Mouse (Mus musculus) stomach, embryonic 15.5 days (tissue): ENCODE results near the gene Kdelr1. TPM values are rescaled to one million over a fixed set of nuclear protein-coding genes. Genes with fewer than 3 reads are reported as not detected.

Source experiments
- polyA plus RNA-seq: library from polyadenylated mRNA; unstranded; fragments of >200 nt; fragmentation: Nextera tagmentation; extraction: Ambion mirVana; gene quantifications from 2 replicates; pipeline ENCODE4 v1.2.1, GENCODE M21; 2015

Gene Kdelr1
- polyA plus RNA-seq, 1 experiment from 2014 or later: 72.0 TPM

Other genes starting within 250 kb of the Kdelr1 start
- 11.0 and 11.6 TPM in 2 replicates for gene Rasip1, start 245.3 kb upstream of the Kdelr1 start, polyA plus RNA-seq
- gene Mamstr, start 232.8 kb upstream of the Kdelr1 start, polyA plus RNA-seq: 7.4 and 9.5 TPM in 2 replicates
- gene Fut2, start 206.4 kb upstream of the Kdelr1 start, polyA plus RNA-seq: 5.2 and 6.7 TPM in 2 replicates
- 0.70 and 1.0 TPM in 2 replicates for gene Ntn5, start 188.8 kb upstream of the Kdelr1 start, polyA plus RNA-seq
- 3.6 and 4.5 TPM in 2 replicates for gene Sec1, start 178.4 kb upstream of the Kdelr1 start, polyA plus RNA-seq
- gene Car11, start 172.9 kb upstream of the Kdelr1 start, polyA plus RNA-seq: 9.6 and 10.1 TPM in 2 replicates
- gene Dbp, start 167.7 kb upstream of the Kdelr1 start, polyA plus RNA-seq: 2.8 and 4.4 TPM in 2 replicates
- gene Rpl18, start 157.3 kb upstream of the Kdelr1 start, polyA plus RNA-seq: 954 and 1,069 TPM in 2 replicates
- gene Sphk2, start 154.8 kb upstream of the Kdelr1 start, polyA plus RNA-seq: 35.4 and 36.7 TPM in 2 replicates
- gene Fam83e, start 151.6 kb upstream of the Kdelr1 start, polyA plus RNA-seq: 12.8 and 13.3 TPM in 2 replicates
- 0.45 TPM in 1 of 2 replicates, not detected in the other for gene Spaca4, start 147.0 kb upstream of the Kdelr1 start, polyA plus RNA-seq
- 1.1 and 1.9 TPM in 2 replicates for gene Lmtk3, start 89.0 kb upstream of the Kdelr1 start, polyA plus RNA-seq
- gene Sult2b1, start 88.1 kb upstream of the Kdelr1 start, polyA plus RNA-seq: 6.7 and 14.4 TPM in 2 replicates
- 85.0 and 103 TPM in 2 replicates for gene Cyth2, start 58.2 kb upstream of the Kdelr1 start, polyA plus RNA-seq
- 1.0 and 1.4 TPM in 2 replicates for gene Kcnj14, start 48.0 kb upstream of the Kdelr1 start, polyA plus RNA-seq
- 57.0 and 64.3 TPM in 2 replicates for gene Grwd1, start 41.8 kb upstream of the Kdelr1 start, polyA plus RNA-seq
- 0.64 and 0.67 TPM in 2 replicates for gene Grin2d, start 5.6 kb downstream of the Kdelr1 start, polyA plus RNA-seq
- 0.80 and 1.1 TPM in 2 replicates for gene Syngr4, start 23.9 kb downstream of the Kdelr1 start, polyA plus RNA-seq
- 5.8 and 6.8 TPM in 2 replicates for gene Tmem143, start 24.2 kb downstream of the Kdelr1 start, polyA plus RNA-seq
- gene Emp3, start 48.6 kb downstream of the Kdelr1 start, polyA plus RNA-seq: 195 and 238 TPM in 2 replicates
- gene Ccdc114, start 51.3 kb downstream of the Kdelr1 start, polyA plus RNA-seq: 3.6 and 4.5 TPM in 2 replicates
- gene Abcc6, start 157.5 kb downstream of the Kdelr1 start, polyA plus RNA-seq: 1.3 and 2.0 TPM in 2 replicates
- gene Nomo1, start 160.9 kb downstream of the Kdelr1 start, polyA plus RNA-seq: 44.7 and 54.1 TPM in 2 replicates
- gene Kcnj11, start 228.0 kb downstream of the Kdelr1 start, polyA plus RNA-seq: 1.0 and 2.0 TPM in 2 replicates